Mouse (Mus musculus): ENCODE data around the gene Gm17190. TPM values are rescaled to one million over a fixed set of nuclear protein-coding genes. Genes with fewer than 3 reads are reported as not detected.

Gene Gm17190
- not detected for polyA plus RNA-seq (2014; fragmentation: Illumina TruSeq; extraction: RNeasy Lipid Tissue Mini Kit (QIAGEN cat#74804); ENCODE audit: low read depth, low replicate concordance)

GRCm38 (mm10) chr13:96081754-96082153 is at the start of gene Gm17190:
TSS of gene Gm17190 (plus strand) at chr13:96082054.

GRCm38 (mm10) chr13:96081276-96081675 is 578 bp upstream of the Gm17190 start, which contains the start of gene Gm20075:
TSS of gene Gm20075 (minus strand) at chr13:96081376.

GRCm38 (mm10) chr13:96132401-96132816 is 50.6 kb downstream of the Gm17190 start, which contains the start of gene Sv2c:
TSS of gene Sv2c (minus strand) at chr13:96132577.

Other genes with a start within 250 kb of the Gm17190 start
- 71.7 TPM for gene Iqgap2, start 190.1 kb upstream of the Gm17190 start, polyA plus RNA-seq (2014; fragmentation: Illumina TruSeq; extraction: RNeasy Lipid Tissue Mini Kit (QIAGEN cat#74804); ENCODE audit: low read depth, low replicate concordance)
- 24.7 TPM for gene Gm20075, start 678 bp upstream of the Gm17190 start, polyA plus RNA-seq (2014; fragmentation: Illumina TruSeq; extraction: RNeasy Lipid Tissue Mini Kit (QIAGEN cat#74804); ENCODE audit: low read depth, low replicate concordance)
- not detected for gene Sv2c, start 50.5 kb downstream of the Gm17190 start, polyA plus RNA-seq (2014; fragmentation: Illumina TruSeq; extraction: RNeasy Lipid Tissue Mini Kit (QIAGEN cat#74804); ENCODE audit: low read depth, low replicate concordance)

All from kidney, adult 10 weeks (tissue).